Mouse (Mus musculus) megakaryocyte-erythroid progenitor cell, adult 5-6 weeks (primary cell): ENCODE measurements around the gene Trp53bp2. TPM values are rescaled to one million over a fixed set of nuclear protein-coding genes. Genes with fewer than 3 reads are reported as not detected.

Experiments
- ATAC-seq: replicated peaks from 2 replicates; pipeline ENCODE4 v1.8.0; 2016; ENCODE audit warnings: mild to moderate bottlenecking, inconsistent platforms; ENCODE audit not compliant: severe bottlenecking, poor library complexity, low FRiP score, low TSS enrichment
- total RNA-seq, 2 experiments: library from RNA; stranded (forward) in 1 of 2; stranded (reverse) in 1 of 2; fragments of 200-1000, 215-1000 nt in 1 of 2; fragments of >200 nt in 1 of 2; fragmentation: Nextera tagmentation in 1 of 2; gene quantifications; 2 replicates each; pipeline ENCODE4 v1.2.3; 2014 to 2017

The Trp53bp2 gene
- 8.2 and 8.8 TPM in 2 replicates for total RNA-seq (2014; fragmentation: Nextera tagmentation)
- 6.2 and 7.5 TPM in 2 replicates for total RNA-seq (2017)

DNA sequence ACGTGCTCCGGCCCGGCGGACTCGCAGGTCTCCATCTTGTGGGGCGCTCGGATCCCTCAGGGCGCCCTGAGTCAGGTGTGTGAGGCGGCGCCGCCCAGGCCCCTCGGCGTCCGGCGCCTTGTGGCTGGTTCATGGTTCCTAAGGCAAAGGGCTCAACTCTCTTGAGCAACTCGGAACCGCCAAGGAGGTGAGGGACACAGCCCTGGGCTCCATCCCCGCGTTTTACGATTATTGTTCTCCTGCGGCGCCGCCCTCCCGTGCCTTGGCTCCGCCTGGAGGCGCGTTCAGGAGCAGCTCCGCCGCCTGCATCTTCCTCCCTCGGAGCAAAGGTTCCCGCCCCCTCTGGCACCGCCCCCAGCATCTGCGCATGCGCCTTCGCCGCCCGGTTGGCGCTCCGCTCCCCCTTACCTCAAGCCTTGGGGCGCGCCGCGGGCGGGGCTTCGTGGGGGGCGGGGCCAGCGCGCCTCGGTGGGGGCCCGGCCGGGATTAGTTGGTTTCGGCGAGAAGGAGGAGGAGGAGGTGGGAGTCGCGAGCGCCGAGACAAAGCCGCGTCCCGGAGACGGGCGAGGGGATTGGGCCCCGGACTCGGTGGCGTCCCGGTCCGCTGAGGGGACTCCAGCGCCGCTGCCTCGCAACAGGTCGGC is at the start of gene Trp53bp2:
Gene Trp53bp2 (plus strand): TSS at position 489 of the 644 bp plus-strand sequence.
- peak; percentile 91 for ATAC-seq

DNA sequence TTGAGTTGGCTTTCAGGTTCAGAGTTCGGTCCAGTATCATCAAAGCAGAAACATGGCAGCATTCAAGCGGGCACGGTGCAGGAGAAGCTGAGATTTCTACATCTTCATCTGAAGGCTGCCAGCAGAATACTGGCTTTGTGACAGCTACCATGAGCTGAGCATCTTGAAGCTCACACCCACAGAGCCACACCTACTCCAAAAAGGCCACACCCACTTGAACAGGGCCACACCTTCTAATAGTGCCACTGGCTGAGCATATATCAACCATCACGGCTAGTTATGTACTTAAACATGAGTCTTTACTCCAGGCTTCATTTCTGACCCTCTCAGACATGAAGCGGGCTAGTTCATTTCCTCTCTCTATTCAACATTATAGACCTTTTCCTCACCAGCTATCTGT is 46.3 kb upstream of the Trp53bp2 start:
- peak; percentile 85 for ATAC-seq

DNA sequence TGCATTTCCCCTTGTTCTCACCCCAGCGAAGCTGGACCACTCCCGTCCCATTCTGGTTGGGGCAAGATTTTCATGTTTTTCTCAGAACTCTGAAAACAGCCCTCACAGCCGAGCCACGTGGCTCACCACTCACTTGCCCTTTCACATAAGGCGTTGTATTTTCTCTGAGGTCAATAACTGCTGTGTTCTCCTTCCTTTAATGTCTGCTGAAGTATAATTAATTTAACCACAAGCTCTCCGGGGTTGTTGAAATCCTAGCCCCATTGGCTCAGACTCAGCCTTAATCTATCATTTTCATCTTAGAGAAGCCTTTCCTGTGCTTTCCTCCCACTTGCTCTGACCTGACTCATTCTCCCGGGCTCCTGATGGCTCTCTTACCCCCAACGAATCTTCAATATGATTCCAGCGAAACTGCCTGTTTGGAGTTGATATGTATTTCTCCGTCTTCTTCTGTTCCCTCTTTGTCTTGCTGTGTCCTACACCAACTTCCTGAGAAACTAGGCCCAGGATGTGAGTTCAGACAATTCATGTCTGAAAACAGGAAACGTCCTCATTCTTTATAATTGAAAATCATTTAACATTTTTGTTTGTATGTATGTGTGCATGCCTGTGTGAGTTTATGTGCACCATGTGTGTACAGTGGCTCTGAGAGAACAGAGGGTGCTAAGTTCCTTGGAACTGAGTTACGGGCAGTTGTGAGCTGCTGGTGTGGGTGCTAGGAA is 45.1 kb upstream of the Trp53bp2 start:
- ATAC-seq = no peak

GRCm38 (mm10) chr1:182368309-182368708 is 40.7 kb upstream of the Trp53bp2 start:
- ATAC-seq = no peak

DNA sequence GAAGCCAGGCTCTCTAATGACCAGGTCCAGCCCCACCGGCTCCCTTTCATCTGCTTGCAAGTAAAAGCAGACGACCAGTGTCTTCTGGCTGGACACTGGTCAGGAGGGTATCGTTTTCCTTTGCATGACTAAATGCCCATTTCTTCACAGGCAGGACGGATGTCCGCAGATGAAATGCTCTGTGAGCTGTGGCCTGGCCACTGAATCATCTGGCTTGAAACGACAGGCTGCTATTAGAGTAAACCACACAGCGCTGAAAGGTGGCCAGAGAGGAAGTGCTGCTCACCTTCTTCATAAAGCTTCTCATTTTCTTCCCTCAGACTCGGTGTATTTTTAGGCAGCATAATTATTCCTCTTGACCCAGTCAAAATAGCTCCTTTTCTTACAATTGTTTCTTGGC is 40.2 kb upstream of the Trp53bp2 start:
- ATAC-seq = no peak

DNA sequence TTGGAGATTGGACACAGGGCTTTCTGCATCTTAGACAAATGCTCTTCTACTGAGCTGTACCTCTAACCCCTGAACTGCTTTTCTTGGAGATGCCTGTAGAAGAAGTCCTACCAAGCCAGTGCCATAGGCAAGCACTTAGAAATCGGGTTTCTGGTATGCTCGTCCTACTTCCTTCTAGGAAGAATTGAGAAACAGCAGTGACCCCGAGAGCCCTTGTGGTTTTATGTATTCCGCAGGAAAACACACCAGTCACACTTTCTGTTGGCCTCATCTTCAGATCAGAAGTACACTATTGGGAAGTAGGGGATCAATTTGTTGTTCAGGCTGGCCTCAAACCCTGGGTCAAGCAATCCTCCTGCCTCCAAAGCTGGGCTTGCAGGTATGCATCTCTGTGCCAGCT is 39.5 kb upstream of the Trp53bp2 start:
- ATAC-seq = no peak

- ATAC-seq = no peak
Measured at GRCm38 (mm10) chr1:182371891-182372290, 37.1 kb upstream of the Trp53bp2 start.

GRCm38 (mm10) chr1:182376221-182376620 is 32.8 kb upstream of the Trp53bp2 start:
- ATAC-seq = peak; percentile 90

GRCm38 (mm10) chr1:182376826-182377225 is 32.1 kb upstream of the Trp53bp2 start:
- ATAC-seq = no peak

- ATAC-seq = no peak
Measured at GRCm38 (mm10) chr1:182377519-182377918, 31.5 kb upstream of the Trp53bp2 start.

- no peak for ATAC-seq
Measured at GRCm38 (mm10) chr1:182378205-182378835, 30.7 kb upstream of the Trp53bp2 start.

GRCm38 (mm10) chr1:182378876-182379275 is 30.1 kb upstream of the Trp53bp2 start:
- ATAC-seq = no peak

DNA sequence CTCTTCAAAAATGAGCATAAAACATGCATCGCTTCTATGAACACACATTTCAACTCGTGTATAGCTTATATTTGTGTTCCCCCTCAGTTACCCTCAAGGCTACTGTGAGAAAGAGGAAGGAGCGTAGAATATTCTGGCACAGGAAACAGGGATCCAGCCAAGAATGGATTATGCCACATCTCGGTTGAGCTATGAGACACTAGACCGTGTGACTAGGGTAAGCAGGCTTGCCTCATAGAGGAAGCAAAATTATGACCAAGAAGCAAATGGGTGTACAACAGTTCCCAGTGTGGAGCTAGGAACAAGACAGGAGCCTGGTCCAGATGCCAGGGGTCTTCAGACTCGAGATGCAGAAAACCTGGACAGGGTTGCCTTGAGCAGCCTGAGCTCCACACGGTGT is 28.3 kb upstream of the Trp53bp2 start:
- ATAC-seq = no peak

- peak; percentile 74 for ATAC-seq
Measured at GRCm38 (mm10) chr1:182381327-182381726, 27.6 kb upstream of the Trp53bp2 start.

DNA sequence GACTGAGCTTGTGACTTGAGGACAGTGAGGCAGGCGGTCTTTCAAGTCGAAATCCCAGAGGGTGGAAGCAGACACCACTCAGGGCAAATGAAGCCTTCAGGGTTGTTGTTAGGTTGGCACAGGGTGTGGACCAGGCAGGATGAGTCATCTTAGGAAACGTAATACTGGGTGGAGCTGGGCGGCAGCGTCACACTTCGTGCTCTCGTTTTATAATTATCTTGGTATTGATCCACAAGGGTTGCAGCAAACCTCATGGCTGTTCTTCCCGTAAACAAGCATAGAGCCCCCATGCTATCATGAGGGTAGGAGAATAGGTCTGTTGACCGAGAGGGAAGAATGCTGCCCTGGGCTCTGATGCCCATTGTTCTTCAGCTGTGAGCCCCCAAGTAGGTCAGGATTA is 25.9 kb upstream of the Trp53bp2 start:
- no peak for ATAC-seq

GRCm38 (mm10) chr1:182386449-182386848 is 22.5 kb upstream of the Trp53bp2 start:
- ATAC-seq = no peak

DNA sequence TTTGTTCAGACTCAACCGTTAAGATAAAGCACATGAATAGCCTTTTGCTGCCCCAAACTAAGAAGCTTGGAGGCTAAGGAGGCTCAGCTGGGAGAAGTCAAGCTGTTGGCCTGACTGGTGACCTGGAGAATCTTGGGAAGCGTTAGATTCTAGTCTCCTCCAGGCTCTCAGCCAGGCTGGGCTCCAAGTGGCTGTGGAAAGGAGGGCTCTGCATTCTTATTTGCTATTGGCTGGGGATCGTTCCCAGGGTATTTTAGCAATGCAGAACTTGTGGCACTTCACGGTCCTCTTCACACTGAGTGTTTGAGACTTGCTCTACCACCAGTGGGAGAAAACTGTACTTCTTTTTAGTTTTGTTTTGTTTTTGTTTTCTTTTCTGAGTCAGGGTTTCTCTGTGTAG is 20.2 kb upstream of the Trp53bp2 start:
- no peak for ATAC-seq

DNA sequence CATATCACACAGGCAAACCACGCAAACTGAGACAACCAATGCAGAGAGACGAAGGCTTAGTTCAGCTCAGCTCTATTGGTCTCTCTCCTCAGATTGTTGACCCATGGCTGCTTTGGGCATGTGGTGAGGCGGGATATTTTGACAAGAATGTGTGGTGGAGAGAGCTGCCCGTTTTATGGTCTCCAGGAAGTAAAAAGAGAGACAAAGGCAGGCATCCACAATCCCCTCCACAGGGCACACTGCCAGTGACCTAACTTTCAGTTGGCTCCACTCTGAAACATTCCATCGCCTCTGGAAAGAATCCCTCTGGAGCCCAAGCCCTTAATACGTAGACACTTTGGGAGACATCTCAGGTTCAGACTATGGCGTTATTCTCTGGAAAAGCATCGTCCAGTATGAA is 10.8 kb upstream of the Trp53bp2 start:
- no peak for ATAC-seq

GRCm38 (mm10) chr1:182398780-182399179 is 10.2 kb upstream of the Trp53bp2 start:
- ATAC-seq = no peak

DNA sequence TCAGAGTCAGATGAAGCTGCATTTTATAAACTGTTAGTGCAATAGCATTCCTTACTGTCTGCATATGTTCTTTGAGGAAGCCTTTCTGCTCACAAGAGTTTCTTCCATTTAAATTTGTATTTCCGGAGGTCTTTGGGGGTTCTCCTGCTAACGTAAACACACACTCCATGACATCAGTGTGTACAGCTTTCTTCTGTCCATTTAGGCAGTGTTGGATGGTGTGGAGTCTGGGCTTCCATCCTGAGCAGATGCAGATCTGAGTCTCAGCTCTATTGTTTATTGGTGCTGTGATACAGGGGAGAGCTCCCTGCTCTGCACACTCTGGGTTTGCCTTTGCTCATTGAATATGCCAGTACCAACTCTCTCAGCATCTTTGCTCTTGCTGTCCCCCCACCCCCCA is 9.8 kb upstream of the Trp53bp2 start:
- ATAC-seq = no peak

- ATAC-seq = no peak
Measured at GRCm38 (mm10) chr1:182399908-182400307, 9.1 kb upstream of the Trp53bp2 start.
